ENCODE assay signal across 26 mouse cellular contexts in the genomic region with DNA sequence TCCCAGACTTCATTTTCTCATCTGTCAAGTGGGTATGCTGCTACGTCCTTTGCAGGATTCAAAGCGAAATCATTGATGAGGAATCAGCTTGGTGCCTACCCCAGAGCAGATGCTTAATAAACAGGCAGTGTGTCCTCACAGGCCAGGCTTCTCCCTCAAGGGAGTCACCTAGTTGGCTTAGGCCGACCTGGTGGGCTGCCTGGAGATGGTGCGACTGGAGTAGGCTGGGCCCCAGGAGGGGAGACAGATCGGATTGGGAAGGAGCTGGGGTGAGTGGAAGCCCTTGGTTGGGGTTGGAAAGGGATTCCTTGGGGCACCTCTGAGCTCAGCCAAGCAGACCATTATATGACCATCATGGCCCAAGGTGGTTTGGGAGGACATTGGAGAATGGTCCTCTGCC. TPM values are rescaled to one million over a fixed set of nuclear protein-coding genes. Genes with fewer than 3 reads are reported as not detected.
DNase-seq lines count a peak whose midpoint lies in the region.
"Had no signal": no experiment of that assay in that cellular context is flagged by ENCODE, and none has a peak within 500 bp of the region (broad histone marks: within the 10 kb centered on the region; RNA-seq: fewer than 3 reads in every experiment).

No protein-coding gene starts in this region.

- DNase-seq in adrenal gland, postnatal 14 days, result peak; percentile 68
- no peak for DNase-seq in adrenal gland, adult 2 months
- peak; percentile 45 for DNase-seq in NIH3T3 (ENCODE audit: low read depth)
- no peak for DNase-seq in right cerebral cortex, postnatal 36 days (ENCODE audit: low spot score in 2 of 2)
- DNase-seq in kidney, adult 18-20 months, result no peak
- DNase-seq: adrenal gland, adult 8-10 months; B cell, adult 2 months; cerebellum, adult 11-12 months; cerebellum, adult 2 months; cerebellum, adult 9-11 months; cerebellum, postnatal 14 days; cerebellum, postnatal 36 days; embryo, embryonic 11 days had no signal

RNA-seq across cellular contexts. Expression of a gene that starts 4.4 kb away (rescaled TPM):
- total RNA-seq in adrenal gland, postnatal 14 days (2021), result 11.0 and 16.9 TPM in 2 replicates
- 1 to 10 TPM in 1 of 2 experiments, under 1 TPM in 1; 0.86 to 4.5 TPM for total RNA-seq in adrenal gland, adult 2 months (2021)
- polyA plus RNA-seq in adrenal gland, adult 2 months (2012; rRNA removed), result 3.1 and 9.5 TPM in 2 replicates
- total RNA-seq: CH12.LX; common myeloid progenitor, adult 5-6 weeks; G1E had no signal
- polyA plus RNA-seq: CD4-positive, CD25-positive, alpha-beta regulatory T cell, adult 4 months; erythroblast, embryonic 14.5 days; G1E had no signal

RNA-seq across cellular contexts. Expression of a gene that starts 26.1 kb away (rescaled TPM):
- not detected in 2 replicates for total RNA-seq in adrenal gland, postnatal 14 days (2021)
- not detected for total RNA-seq in adrenal gland, adult 2 months (2021)
- polyA plus RNA-seq in adrenal gland, adult 2 months (2012; rRNA removed), result 0.04 and 0.07 TPM in 2 replicates
- total RNA-seq: adrenal gland, adult 8-10 months; adrenal gland, postnatal 36 days; CH12.LX; common myeloid progenitor, adult 5-6 weeks; G1E had no signal
- polyA plus RNA-seq: CD4-positive, CD25-positive, alpha-beta regulatory T cell, adult 4 months; cerebellum, adult 2 months; erythroblast, embryonic 14.5 days; forebrain, embryonic 12.5 days; forebrain, embryonic 14.5 days; forebrain, embryonic 16.5 days; G1E had no signal

RNA-seq across cellular contexts. Expression of a gene that starts 43.4 kb away (rescaled TPM):
- total RNA-seq in adrenal gland, postnatal 14 days (2021), result not detected in 2 replicates
- total RNA-seq in adrenal gland, adult 2 months (2021), result not detected
- polyA plus RNA-seq in adrenal gland, adult 2 months (2012; rRNA removed), result not detected in 2 replicates
- total RNA-seq: adrenal gland, adult 8-10 months; adrenal gland, postnatal 36 days; common myeloid progenitor, adult 5-6 weeks had no signal
- polyA plus RNA-seq: CD4-positive, CD25-positive, alpha-beta regulatory T cell, adult 4 months; cerebellum, adult 2 months; embryonic facial prominence, embryonic 11.5 days; embryonic facial prominence, embryonic 13.5 days; embryonic facial prominence, embryonic 15.5 days; erythroblast, embryonic 14.5 days; forebrain, embryonic 10.5 days; forebrain, embryonic 12.5 days; forebrain, embryonic 14.5 days; forebrain, embryonic 16.5 days; G1E had no signal

RNA-seq across cellular contexts. Expression of a gene that starts 48.2 kb away (rescaled TPM):
- total RNA-seq in adrenal gland, postnatal 14 days (2021), result 0.19 and 1.5 TPM in 2 replicates
- total RNA-seq in adrenal gland, adult 2 months (2021), result 1 to 10 TPM in 1 of 2 experiments, under 1 TPM in 1; 0.26 to 1.1 TPM
- polyA plus RNA-seq in adrenal gland, adult 2 months (2012; rRNA removed), result 1.1 and 1.2 TPM in 2 replicates
- total RNA-seq: common myeloid progenitor, adult 5-6 weeks; G1E had no signal
- polyA plus RNA-seq: CD4-positive, CD25-positive, alpha-beta regulatory T cell, adult 4 months; embryonic facial prominence, embryonic 13.5 days; erythroblast, embryonic 14.5 days; forebrain, embryonic 10.5 days; forebrain, embryonic 12.5 days; forebrain, embryonic 14.5 days; forebrain, embryonic 16.5 days; G1E had no signal

Comparison
In these comparisons a context has a peak if more than half of its experiments do, and no peak if none do; other contexts are left out.
1. DNase-seq: peak in adrenal gland, postnatal 14 days (single experiment) and NIH3T3 (single experiment); none in adrenal gland, adult 2 months (single experiment), right cerebral cortex, postnatal 36 days (0 of 2) and kidney, adult 18-20 months (single experiment).